Mouse (Mus musculus): ENCODE data around the gene Pkp4. TPM values are rescaled to one million over a fixed set of nuclear protein-coding genes. Genes with fewer than 3 reads are reported as not detected.

Pkp4 gene
- total RNA-seq, 2 experiments from 2014 or later = 62.6 to 82.9 TPM

DNA sequence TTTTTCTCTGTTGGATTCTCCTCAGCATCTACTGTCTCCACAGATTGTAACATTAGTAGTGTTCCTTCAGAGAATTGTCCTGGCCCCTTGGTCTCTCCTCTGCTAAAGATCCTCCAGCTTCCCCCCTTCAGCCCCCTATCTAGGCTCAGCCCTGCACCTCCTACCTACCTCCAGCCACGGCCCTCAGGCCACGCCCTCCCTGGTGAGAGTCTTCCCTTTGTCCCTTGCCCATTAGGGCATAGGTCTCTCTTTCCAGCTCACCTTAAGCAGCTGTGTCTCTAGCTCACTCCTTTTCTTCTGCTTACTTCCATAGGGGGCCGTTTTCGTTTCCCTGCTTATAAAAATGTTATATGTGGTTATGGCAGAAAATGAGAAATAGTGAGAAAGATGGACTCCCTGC is 22.9 kb downstream of the Pkp4 start:
- DNase-seq (ENCODE audit: low spot score in 2 of 2) = no peak

DNA sequence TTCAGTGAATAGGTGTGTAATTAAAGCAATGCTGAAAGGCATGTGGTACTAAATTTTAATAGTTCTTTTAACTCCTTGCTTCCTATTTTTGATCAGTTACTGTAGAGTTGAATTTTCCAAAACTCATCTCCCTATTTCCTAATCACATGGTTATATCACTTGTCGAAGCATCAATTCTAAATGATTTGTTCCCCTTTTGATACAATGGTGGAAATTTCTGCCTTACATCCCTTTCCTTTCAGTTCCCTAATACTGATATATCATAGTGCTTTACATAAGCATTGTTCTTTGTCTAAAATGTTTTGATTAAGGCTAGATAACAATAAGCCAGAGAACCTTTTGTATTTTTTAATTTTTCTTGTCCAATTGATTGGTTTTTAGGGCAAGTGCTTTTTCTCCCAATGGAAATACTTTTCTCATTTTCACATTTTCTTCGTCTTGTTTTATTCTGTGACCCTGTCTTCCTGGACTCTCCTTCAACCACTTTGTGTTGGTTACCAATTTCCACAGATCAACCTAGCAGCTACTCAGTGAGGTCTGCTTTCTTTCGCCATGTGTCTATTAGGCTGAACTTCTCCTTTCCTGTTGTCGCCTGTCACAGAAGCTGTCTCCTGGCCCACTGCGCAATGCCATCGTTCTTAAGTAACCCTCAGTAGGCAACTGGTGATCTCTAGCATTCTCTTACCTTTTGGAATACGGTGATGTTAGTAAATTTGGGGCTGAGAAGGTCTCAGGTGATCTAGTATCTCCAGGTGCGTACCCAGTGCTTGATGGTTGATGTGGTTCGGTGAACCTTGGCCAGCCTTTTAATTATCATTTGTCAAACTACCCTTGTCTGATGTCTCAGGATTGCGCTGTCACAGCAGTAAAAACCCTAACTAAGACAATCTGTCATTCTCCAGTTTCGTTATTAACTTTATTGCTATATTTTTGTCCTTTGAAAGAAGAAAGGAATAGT is 23.7 kb downstream of the Pkp4 start:
- DNase-seq (ENCODE audit: low spot score in 2 of 2) = no peak

DNA sequence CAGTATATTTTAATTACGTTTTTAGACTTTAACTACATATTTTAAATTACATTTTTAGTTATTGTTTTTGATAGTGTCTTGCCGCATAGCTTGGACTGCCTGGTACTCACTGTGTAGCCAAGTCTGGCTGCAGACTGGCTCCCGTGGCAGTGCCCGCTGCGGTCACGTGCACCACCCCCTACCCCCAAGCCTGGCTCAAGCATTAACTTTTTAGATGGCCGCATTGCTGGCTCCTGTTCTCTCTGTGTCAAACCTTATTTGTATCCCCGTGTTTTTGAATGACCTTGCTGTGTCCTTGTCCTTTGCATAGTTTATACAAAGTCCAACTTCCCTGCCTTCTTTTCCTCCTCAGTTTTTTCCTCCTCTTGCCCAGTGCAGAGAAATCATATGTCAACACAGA is 25.5 kb downstream of the Pkp4 start:
- no peak for DNase-seq (ENCODE audit: low spot score in 2 of 2)

DNA sequence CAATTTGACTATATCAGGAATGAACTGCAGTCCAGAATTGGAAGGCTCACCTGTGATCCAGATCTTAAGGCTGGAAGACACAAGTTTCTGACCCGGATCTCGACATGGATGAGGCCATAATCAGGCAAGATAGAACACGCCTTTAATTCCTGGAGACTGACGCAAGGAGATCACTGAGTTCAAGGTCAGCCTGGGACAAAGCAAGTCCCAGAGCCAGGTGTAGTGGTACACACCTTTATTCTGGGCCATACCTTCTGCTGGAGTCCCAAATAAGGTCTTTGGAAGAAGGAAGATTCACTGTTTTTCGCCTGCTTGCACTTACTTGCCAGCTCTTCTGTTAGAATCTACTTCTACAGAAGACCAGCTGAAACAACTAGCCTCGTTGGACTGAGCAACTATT is 26.3 kb downstream of the Pkp4 start:
- DNase-seq (ENCODE audit: low spot score in 2 of 2) = no peak

DNA sequence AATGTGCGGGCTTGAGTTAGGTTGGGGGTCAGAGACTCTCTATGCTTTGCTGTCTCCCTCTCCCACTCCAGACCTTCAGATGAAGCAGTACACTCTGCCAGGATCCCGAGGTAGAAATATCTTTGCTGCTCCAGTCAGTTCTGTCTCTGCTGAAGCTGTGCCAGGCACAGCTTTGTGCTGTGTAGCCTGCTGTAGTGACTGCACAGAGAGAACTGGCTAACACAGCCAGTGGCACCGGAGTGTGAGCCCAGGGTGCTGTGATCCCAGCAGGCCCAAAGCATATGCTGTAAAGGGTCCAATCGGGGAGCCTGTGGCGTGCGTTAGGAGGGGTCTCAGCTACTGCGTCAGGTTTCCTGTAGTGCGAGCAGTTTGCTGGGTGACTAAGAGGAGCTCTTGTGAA is 27.7 kb downstream of the Pkp4 start:
- DNase-seq (ENCODE audit: low spot score in 2 of 2) = no peak

DNA sequence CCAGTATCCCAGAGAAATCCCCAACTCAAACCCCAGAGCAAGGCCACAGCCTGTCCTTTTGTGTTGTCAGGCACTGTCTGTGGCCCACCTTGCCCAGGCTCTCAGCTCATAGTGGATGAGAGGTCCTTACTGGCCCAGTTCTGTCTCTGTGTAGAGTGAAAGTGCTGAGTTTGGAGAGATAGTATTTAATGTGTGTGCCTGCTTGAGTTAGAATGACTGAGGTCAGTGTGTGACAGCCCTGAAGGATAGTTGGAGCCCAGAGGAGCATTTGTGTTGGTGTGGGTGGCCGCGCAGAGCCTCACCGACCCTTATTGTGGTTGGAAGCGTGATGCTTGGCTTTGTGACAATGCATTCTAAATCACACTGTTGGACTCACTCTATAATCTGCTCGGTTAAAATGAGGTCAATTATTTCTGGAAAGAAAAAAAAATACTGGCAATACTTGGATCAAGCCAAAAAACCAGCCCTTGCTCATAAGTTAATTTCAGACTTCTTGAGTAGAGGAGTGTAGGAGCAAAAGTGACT is 29.1 kb downstream of the Pkp4 start:
- no peak for DNase-seq (ENCODE audit: low spot score in 2 of 2)

DNA sequence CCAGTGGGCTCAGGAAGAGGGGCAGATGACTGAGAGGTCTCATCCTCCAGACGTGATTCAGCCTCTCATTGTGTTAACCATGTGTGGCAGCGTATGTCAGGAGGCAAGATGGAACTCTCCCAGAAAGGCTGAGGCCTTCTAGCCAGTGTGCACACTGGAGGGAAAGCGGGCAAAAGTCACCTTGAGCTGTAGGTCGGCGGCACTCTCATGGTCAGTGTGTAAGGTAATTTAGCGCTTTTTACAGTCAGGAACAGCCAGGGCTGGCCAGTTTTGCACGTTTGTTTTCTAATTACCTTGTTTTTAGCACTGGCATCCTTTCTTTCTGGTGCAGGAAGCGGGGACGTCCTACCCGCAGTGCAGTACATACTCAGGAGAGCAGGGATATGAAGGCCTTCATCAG is 29.5 kb downstream of the Pkp4 start:
- DNase-seq (ENCODE audit: low spot score in 2 of 2) = no peak

DNA sequence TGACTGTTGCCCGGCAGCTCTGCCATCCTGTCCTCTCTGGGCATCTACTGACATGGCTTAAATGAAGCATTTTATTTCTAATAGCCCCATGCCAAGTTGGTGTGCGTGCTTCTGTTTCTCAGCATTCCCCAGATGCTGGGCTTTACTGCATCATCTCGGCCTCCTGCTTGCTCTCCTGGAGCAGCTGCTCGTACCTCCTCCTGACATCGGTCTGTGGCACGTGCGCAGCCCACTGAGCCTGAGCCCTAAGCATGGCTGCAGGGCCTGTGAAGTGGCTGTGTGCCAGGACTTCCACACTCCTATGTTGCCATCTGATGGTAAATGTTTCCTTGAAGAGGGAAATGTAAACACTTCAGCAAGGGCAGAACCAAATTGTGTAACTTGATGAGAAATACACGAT is 30.8 kb downstream of the Pkp4 start:
- DNase-seq (ENCODE audit: low spot score in 2 of 2) = no peak

DNA sequence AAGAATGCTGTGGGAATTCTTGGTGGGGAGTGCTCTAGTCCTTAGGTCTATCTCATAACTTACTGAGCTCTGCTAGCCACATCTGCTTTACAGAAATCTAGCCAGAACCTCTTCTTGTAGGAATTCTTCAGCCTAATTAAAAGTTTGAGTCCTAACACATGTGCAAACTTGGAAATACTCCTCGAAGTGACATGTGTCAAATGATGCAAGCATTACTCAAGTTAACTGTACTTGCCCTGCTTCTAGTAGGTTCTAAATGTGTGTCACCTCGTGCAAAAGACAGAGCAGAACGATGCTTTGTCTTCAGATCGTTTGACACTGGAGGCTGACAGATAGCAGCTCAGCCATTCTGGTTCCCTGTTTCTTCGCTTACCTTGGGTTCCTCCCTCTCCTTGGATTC is 32.5 kb downstream of the Pkp4 start:
- no peak for DNase-seq (ENCODE audit: low spot score in 2 of 2)

DNA sequence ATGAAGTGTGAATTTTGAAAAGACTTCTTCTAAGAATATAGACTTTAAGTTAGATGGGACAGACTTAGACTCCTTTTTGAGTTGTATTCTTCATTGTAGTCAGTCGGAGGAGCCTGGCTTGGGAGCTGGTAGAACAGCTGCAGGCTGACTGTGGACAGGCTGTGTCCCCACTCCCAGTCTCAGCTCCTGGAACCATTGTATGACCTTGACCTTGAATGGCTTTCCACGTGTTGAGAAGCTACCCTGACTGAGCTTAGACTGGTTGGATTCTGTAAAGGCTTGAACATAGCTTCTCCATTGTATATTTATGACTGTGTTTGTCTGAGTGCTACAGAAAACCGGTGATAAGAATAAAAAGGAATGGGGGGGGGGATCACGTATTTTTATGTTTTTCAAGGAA is 36.5 kb downstream of the Pkp4 start:
- no peak for DNase-seq (ENCODE audit: low spot score in 2 of 2)

DNA sequence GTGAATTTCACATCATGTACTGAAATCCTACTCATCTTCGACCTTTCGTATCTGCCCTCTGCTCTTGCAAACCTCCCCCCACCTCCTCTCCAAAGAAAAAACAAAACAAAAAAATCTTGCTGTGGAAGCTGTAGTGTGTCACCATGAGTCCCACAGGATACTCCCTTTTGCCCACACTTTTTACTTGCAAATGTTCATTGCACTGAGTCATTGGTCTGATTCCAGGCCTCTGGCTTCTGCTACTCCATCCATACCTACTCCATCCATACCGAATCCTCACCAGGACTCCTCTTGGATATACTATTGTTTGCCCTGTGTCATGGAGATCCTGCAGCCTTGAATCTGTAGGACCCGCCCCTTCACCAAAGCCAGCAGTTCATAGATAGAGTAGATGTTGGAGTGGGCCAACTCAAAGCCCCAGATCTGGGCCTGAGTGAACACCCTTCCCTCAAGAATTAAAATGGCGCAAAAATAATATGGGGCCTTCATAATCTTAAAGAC is 38.9 kb downstream of the Pkp4 start:
- DNase-seq (ENCODE audit: low spot score in 2 of 2) = no peak

DNA sequence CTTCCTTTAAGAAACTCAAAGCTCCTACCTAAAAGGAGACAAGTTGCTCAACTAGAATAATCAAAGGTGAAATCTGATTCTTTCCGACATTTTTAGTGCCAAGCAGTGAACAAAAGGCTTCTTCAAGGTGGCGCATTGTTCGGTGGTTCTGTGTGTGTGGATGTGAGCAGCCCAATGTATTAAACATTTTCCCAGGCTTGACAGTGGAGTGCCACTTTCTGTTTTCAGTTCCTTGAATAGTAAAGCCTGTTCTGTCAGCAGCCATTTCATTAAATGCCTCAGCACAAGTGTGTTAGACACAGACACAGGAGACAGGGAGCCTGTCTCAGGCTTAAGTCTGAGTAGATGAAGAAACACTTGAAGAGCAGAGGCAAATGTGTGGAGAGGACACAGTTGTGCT is 39.9 kb downstream of the Pkp4 start:
- DNase-seq (ENCODE audit: low spot score in 2 of 2) = no peak

DNA sequence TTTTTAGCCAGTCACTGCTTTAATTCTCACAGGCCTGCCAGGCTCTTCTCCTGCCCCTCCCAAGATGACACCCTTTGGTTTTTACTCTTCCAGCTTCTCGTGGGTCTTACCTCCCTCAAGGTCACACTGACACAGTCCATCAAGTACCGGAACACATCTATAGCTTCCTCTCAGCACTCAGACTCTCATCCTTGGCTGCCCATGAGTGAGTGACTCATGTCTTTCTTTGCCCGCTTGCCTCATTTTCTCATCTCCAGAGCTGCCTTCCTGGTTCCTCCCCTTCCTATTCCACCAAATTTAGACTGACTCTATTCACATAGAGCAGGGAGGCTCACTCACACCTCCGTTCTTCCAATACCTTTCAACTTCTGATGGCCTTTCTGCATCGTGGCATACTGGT is 42.3 kb downstream of the Pkp4 start:
- no peak for DNase-seq (ENCODE audit: low spot score in 2 of 2)

DNA sequence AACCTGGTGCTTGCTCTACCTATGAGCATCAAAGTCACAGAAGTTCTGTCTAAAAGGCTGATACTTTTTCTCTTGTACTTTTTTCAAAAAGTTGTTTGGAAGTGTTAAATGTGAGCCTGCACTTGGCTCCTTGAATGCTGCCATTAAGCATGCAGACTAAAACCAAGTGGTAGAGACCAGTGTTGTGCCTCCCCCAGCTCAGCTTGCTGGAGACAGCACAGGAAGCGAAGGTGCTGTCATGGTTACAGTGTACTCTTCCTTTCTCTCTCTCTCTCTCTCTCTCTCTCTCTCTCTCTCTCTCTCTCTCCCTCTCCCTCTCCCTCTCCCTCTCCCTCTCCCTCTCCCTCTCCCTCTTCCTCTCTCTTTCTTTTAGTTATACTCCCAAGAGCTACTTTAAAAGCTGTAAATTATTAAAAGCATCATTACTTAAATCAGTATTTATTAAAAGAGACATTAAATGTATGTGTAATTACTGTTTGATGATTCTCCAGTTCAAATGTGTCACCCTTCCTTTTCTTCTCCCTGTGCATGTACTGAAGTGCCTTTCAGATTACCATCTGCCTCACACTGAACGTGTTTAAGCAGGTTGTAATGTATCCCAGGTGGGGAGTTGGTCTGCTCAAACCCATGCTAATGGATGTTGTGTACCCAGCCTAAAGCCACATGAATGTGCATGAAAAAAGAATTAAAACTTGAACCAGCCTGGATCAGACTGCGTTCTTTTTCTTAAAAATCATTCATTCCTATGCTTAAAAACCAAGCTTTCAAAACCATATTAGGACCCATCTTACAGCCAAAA is 43.2 kb downstream of the Pkp4 start:
- no peak for DNase-seq (ENCODE audit: low spot score in 2 of 2)

DNA sequence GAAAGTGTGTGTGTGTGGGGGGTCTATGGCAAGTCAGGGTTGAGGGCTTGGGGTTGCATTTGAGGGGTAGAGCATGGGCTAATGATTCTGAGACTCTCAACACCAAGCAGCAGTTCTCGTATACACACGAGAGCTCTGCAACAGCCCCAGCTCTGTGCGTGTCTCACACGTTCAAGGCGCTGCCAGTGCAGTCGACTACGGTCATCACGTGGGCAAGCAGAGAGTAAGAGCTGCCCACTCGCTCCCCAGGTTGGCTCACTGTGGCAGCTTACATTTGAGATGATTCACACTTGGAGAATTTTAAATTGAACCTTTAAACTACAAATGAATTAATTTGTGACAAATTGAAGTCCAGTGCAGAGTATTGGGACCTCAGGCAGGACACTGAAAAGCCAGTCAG is 44.4 kb downstream of the Pkp4 start:
- DNase-seq (ENCODE audit: low spot score in 2 of 2) = no peak

DNA sequence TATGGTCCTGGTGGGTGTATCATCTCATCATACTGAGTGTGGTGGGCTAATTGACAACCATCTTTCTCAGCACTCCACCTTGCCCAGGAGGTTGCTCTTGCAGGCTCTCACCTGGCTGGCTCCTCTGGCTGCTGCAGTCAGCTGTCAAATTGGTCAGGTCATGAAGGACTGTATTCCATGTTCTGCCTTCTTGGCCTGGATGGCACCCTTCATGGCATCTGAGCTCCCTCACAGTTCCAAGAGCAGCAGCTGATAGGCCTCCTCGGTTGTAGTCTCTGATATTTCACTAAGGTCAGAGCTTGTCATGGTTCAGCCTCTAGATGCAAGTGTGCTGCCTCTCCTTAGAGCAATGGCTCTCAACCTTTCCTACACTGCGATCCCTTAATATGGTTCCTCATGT is 45.5 kb downstream of the Pkp4 start:
- no peak for DNase-seq (ENCODE audit: low spot score in 2 of 2)

DNA sequence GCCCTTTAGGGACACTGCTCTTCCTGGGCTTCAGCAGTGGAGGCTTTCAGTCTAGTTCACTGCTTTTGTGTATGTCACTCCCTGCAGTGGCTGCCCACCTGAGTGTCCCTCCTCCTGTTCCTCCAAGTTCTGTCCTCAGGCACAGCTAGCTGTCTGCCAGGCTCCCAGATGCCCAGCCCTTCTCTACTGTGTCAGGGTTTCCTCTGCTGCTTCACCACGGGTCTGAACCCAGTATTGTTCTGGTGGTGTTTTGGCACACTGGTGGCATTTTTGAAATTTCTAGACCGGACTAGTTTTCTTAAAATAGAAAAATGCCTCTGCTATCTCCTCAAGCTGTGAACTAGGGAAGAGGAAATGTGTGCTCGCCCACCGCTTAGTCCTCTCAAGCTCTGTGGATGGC is 46.6 kb downstream of the Pkp4 start:
- DNase-seq (ENCODE audit: low spot score in 2 of 2) = no peak

DNA sequence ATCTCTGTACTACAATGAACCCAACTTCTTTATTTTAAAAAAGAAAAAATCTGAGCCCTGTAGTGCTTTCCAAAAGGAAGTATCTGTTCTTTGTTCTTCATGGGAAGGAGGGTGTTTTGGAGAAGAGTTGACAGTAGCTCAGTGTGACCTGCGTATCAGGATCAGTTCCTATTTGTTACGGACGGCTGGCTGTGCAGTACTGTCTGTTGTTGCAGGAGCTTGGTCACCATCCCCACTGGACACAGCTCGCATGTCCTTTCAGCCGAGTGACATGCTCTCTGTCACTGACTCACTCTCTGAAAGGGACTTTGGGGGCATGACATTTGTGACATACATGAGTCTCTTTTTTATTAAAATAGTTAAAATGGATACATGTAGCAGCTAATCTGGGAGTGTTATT is 47.1 kb downstream of the Pkp4 start:
- DNase-seq (ENCODE audit: low spot score in 2 of 2) = no peak

DNA sequence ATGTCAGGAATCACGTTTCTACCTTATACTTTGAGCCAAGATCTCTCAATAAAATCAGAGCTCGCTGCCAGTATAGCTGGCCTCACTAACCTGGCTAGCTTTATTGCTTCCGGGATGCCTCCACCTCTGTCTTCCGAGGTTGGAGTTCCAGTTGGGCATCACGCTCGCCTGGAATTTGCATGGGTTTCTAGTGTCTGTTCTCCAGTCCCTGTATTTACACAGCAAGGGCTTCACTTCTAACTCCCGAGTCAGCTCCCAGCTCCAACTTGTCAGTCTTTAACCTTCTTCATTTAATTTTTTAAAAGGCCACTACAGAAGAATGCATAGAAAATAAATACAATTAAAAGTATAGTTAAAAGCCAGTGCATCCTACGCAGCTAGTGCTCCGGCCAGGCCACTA is 47.6 kb downstream of the Pkp4 start:
- no peak for DNase-seq (ENCODE audit: low spot score in 2 of 2)

DNA sequence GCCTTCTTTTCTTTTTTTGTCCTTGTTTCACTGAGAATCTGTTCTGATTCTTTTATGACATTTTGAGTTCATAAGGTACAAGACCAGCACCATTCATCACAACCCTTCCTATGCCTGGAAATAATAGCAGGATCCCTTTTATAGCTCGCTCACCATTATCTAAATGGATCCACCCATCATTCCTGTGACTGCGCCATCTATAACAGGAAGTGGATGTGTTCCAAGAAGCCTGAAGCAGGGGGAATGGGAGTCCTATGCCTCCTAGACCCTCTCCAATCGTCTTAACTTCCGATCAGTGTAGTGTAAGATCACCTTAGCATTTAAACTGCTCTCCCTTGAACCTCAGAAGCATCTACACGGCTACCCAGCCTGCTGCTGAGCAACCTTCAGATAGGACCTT is 50.4 kb downstream of the Pkp4 start:
- no peak for DNase-seq (ENCODE audit: low spot score in 2 of 2)

DNA sequence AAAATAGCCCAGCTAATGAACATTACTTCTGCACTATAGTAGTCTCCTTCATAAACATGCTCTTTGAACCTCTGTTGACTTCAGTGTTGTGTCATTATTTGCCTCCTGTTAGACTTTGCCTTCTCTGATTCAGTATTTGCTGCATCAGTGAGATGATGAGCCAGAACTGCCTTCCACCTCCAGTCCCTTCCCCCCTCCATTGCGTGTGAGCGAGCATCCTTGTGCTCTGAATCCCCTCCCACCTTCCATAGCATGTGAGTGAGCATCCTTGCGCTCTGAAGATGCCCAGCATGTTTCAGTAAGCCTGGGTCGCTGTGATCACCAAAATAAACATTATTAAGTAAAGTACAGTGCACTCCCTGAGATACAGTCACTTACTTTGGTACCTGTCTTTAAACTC is 51.8 kb downstream of the Pkp4 start:
- DNase-seq (ENCODE audit: low spot score in 2 of 2) = no peak

DNA sequence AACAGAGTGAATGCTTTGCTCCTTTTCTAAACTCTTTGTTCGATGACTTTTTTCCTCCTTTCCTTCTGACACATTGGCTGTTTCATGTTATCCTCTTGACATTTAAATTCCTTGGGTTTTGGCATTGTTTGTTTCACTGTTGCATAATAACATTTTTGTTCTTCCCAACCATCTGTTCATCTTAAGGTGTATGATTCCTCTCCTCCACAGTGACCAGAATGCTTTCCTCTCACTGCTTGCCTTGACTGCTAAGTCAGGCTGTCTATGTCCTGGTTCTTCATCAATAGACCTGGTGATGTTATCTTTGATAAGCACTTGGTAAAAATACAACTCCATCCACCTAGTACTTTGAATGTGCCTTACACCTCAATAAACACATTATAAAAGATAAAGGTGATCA is 52.2 kb downstream of the Pkp4 start:
- DNase-seq (ENCODE audit: low spot score in 2 of 2) = no peak

Data from adrenal gland, postnatal 4 days (tissue).